Mouse (Mus musculus) hematopoietic stem cell, adult 5-6 weeks (primary cell): Measurements from ENCODE around the gene Fcer2a. TPM values are rescaled to one million over a fixed set of nuclear protein-coding genes. Genes with fewer than 3 reads are reported as not detected.

Experiments
- ATAC-seq, 2 experiments: fragments of 125-278 bp in 1 of 2; replicated peaks in 1 of 2; 2 replicates each; pipeline ENCODE4 v1.8.0; 2016 to 2017; ENCODE audit warnings: inconsistent platforms in 2 of 2, mild to moderate bottlenecking in 2 of 2, moderate number of reproducible peaks in 2 of 2, low read depth in 1 of 2, moderate TSS enrichment in 1 of 2; ENCODE audit not compliant: low FRiP score in 2 of 2, poor library complexity in 2 of 2, severe bottlenecking in 2 of 2, insufficient read depth in 1 of 2, low TSS enrichment in 1 of 2
- total RNA-seq: library from RNA; stranded (forward); fragments of 172-1452, 232-1000 nt; gene quantifications from 2 replicates; pipeline ENCODE4 v1.2.3, GENCODE M21; 2017

Fcer2a gene
- total RNA-seq, 1 experiment from 2014 or later = not detected

DNA sequence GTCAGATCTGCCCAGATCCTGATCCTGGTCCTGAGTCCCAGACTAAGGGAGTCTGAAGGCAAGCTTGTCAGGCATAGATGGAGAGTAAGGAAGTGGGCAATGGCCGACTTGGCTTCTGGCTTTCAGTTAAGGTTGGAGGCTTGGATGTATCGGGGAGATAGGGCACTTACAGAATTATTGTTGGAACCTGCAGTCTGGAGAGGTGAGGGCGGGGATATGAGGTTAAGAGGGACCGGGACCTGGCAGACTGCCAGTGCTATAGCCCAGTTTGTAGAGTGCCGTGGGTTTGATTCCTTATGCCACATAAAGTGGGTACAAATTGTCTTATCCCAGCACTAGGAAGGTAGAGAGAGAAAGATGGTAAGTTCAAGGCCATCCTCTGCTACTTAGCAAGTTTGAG lies 14.3 kb downstream of the Fcer2a start:
- ATAC-seq = no peak

DNA sequence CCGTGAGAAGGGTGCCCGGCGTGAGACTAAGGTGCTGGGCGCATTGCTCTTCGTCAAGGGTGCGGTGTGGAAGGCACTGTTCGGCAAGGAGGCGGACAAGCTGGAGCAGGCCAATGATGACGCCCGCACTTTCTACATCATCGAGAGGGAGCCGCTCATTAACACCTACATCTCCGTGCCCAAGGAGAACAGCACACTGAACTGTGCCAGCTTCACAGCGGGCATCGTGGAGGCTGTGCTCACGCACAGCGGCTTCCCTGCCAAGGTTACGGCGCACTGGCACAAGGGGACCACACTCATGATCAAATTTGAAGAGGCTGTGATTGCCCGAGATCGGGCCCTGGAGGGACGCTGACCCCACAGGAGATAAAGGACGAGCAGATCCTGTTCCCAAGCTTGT lies 14.7 kb downstream of the Fcer2a start:
- no peak for ATAC-seq

- ATAC-seq = no peak
These were observed 15.1 kb downstream of the Fcer2a start for GRCm38 (mm10) chr8:3678831-3679230.

DNA sequence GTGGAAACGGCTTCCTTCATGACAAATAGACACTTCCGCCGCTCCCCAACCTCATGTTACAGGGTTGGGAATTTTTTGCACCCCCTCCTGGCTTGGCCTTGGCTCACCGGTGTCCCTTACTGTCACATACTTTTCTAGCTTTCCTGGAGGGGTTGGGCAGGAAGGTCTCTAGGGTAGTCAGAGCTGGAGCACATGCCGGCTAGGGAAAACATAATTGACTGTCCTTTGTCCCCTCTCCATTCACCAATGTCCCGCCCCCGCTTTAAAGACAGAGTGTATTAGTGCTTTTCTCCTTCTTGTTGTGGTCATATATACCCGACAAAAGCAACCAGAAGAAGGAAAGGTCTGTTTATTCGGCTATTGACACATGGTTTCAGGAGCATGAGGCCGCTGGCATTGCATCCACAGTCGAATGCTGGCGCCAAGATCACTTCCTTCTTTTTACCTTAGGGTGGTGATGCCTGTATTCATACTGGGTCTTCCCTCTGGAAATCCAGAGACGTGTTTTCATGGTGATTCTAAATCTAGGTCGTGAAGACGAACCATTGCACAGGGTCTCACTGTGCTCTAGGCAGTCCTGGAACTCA lies 16.9 kb downstream of the Fcer2a start:
- peak; percentile 21 to 58; a peak in 3 of 4 replicates for ATAC-seq

GRCm38 (mm10) chr8:3676131-3676992 lies 17.6 kb downstream of the Fcer2a start, which contains the start of gene Trappc5:
Gene Trappc5, plus strand, starts transcription at chr8:3676299.
- peak; percentile 63 to 74 for ATAC-seq

- no peak for ATAC-seq
These were observed 19.3 kb downstream of the Fcer2a start for GRCm38 (mm10) chr8:3674671-3675070.

GRCm38 (mm10) chr8:3671980-3672491 lies 21.9 kb downstream of the Fcer2a start, which contains the start of gene Fcor:
Gene Fcor, minus strand, starts transcription at chr8:3672362.
- peak; percentile 68 to 74 for ATAC-seq

- ATAC-seq = peak in 1 of 2 experiments; percentile 39; a peak in 1 of 4 replicates
These were observed 23.6 kb downstream of the Fcer2a start for GRCm38 (mm10) chr8:3670388-3670787.

DNA sequence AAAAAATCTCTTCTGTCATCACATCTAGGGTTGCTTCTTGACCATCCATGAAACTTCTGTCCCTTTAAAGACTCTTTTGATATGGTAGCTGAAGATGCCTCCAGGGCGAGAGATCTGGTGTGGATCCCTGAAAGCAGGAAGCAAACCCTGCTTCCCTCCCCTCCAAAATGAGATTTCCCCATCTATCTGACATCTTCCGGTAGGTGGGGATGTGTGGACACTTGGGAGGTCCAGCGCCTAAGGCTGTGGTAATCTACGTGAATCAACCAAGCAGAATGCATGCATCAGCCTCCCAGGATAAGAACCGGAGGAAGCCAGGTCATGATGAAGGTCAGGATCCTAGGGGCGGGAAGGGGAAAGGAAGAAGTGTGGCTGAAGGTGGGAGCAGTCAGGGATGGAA lies 28.5 kb downstream of the Fcer2a start, which contains the start of gene Mcemp1:
Gene Mcemp1, plus strand, starts transcription at position 248 of the 400 bp plus-strand sequence.
- ATAC-seq = peak in 1 of 2 experiments; percentile 29; a peak in 1 of 4 replicates

GRCm38 (mm10) chr8:3664405-3664804 lies 29.6 kb downstream of the Fcer2a start:
- peak; percentile 78 to 90 for ATAC-seq

DNA sequence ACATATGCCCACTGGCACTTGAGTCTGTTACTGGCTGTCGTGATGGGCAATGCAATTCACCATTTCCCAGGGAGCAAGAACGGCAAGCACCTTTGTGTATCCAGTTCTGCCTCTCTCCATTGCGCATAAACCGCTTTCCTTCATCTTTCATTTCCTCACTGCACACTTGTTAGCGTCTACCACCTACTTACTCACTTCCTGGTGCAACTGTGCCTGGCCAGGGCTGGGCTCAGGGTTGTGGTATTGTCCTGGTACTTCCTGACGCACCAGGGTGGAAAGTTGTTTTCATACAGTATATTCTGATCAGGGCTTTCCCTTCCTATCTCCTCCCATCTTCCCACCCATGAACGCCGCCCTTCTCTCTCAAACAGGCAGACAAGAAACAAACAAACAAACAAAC lies 33.1 kb downstream of the Fcer2a start:
- peak; percentile 42 to 52; a peak in 3 of 4 replicates for ATAC-seq

DNA sequence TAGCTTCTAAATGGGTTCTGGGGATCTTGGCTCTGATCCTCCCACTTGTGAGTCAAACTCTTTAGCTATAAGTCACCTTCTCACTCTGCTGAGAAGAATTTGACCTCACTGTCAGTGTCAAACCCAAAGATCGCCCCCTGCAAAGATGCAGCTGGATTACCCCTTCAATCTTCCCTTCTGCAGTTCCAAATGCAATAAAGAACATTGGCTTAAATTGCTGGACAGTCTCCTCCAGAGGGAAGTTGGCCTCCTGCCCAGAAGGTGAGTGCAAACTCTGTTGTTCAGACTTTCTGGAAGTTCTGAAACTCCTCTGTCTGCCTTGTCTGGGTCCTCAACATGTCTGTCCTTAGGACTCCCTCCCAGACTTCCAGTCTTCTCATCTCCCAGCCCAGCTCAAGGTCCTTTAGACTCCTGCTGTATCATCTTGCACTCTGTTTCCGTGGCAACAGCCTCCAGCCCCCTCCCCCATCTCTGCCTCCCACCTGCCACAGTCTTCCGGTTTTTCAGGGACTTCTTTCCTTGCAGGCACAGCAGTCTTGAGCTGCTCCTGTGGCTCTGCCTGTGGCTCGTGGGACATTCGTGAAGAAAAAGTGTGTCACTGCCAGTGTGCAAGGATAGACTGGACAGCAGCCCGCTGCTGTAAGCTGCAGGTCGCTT lies 37.1 kb downstream of the Fcer2a start:
- peak; percentile 20 to 23; a peak in 3 of 4 replicates for ATAC-seq

DNA sequence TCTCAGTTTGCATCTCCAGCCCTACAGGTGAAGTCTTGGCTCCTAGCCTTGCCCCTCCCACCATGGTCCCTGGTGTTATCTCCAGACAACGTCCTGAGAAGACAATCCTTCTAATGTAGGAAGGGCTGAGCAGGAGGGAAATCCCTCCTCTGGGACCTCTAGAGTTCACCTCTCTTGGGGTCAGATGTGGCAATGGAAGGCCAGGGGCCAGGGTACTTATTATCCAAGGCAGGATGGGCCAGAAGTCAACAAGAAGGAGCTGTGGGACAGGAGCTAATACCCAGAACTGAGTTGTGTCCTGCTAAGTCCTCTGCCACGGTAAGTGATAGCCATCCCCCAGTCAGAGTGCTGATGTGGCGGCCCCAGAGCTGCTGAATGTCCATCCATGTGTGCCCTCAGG lies 38.4 kb downstream of the Fcer2a start, which contains the start of gene Retn:
Gene Retn, plus strand, starts transcription at position 245 of the 400 bp plus-strand sequence.
- no peak for ATAC-seq

GRCm38 (mm10) chr8:3654726-3655508 lies 39.1 kb downstream of the Fcer2a start:
- no peak for ATAC-seq

DNA sequence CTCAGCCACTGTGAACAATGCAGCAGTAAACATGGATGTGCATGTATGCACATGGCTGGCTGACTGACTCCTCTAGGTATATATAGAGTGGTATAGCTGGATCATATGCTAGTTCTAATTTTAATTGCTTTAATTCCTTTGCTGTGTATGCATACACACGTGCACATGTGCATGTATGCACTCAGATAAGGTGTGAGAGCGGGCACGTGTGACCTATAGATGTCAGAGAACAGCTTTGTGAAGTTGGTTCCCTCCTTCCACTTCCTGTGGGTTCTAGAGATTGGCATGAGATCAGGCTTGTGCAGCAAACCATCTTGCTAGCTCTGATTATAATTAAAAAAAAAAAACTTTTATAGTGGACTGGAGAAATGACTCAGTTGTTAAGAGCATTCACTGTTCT lies 41.1 kb downstream of the Fcer2a start:
- ATAC-seq = no peak

- ATAC-seq = peak; percentile 20 to 35; a peak in 1 of 4 replicates
These were observed 45.0 kb downstream of the Fcer2a start for GRCm38 (mm10) chr8:3648990-3649389.

GRCm38 (mm10) chr8:3648268-3648667 lies 45.7 kb downstream of the Fcer2a start:
- ATAC-seq = peak in 1 of 2 experiments; percentile 26; a peak in 2 of 4 replicates
